Mouse (Mus musculus): ENCODE results near the gene Myoz1.

- TF ChIP-seq CTCF (IDR thresholded peaks at IDR 0.05; ENCODE audit: low read depth), result no peak
- TF ChIP-seq EP300 (IDR thresholded peaks at IDR 0.05; ENCODE audit: low read depth), result no peak
Measured at GRCm38 (mm10) chr14:20656361-20656760, at the start of gene Myoz1.
